Mouse (Mus musculus): ENCODE data around the gene Mmp19.

DNA sequence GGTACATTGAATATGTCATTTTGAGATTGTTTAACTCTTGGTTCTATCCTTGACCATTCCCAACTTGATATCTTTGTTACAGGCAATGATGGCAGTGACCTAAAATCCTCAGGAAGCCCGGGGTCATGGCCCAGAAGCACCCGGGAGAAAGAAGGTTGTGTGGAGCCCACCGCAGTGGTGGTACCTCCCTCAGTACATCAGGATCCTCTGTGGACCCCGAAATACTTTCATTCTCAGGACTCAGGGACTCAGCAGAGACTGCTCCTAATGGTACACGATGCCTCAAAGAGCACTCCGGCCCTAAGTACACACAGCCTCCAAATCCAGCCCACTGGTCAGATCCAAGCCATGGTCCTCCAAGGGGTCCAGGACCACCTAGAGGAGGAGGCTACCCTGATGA is 15.4 kb downstream of the Mmp19 start:
- TF ChIP-seq GATA1 (IDR thresholded peaks at IDR 0.05; ENCODE audit: borderline replicate concordance, low read length) (no peak), FLI1 (IDR thresholded peaks at IDR 0.05; ENCODE audit: low read length) (no peak)
